Mouse (Mus musculus) urinary bladder, postnatal 14 days (tissue): ENCODE measurements around the gene Arih1.
"Not testable (repeated sequence)": the region's sequence is repeated elsewhere in the genome, so short reads cannot be mapped to it uniquely, and the experiment has no call there.

Experiments
- DNase-seq: peaks from one replicate; pipeline ENCODE4 v3.0.0; 2021; ENCODE audit warnings: low spot score

Gene Arih1

DNA sequence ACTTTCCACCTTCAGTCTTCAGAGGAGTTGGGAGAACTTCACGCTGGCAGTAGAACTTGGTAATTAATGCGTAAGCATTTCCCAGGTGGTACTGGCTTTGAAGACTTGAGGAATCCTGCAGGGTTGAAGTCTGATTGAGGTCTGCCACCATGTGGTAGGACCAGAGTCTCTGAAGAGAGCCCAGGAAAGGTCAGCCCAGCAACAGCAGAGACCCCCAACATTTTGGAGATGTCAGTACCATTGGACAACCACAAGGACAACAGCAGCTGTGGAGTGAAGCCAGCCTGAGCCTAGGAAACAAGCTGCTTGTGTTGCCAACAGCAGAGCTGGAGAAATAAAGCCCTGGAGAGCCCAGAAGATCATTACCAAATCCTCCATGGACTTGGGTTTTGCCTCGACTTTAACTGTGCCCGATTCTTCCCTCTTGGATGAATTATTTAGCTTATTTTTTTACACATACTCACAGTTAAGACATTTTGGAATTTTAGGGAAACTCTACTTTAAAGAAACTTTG, 27.4 kb downstream of the Arih1 start:
- DNase-seq = no peak

DNA sequence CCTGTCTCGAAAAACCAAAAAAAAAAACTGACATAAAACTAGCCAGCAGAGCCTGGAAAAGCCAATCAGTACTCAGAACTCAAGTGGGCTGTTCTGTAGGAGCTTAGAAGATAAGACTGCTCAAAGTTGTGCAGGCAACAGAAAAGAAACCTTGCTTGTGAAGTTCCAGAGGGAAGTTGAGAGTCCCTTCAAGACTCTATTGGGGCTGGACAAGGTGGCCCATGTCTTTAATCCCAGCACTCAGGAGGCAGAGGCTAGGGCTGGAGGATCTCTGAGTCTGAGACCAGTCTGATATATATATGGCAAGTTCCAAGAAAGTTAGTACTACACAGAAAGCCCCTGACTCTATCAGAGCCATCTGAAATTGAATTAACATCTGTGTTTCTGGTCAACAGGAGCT, 28.0 kb downstream of the Arih1 start:
- no peak for DNase-seq

DNA sequence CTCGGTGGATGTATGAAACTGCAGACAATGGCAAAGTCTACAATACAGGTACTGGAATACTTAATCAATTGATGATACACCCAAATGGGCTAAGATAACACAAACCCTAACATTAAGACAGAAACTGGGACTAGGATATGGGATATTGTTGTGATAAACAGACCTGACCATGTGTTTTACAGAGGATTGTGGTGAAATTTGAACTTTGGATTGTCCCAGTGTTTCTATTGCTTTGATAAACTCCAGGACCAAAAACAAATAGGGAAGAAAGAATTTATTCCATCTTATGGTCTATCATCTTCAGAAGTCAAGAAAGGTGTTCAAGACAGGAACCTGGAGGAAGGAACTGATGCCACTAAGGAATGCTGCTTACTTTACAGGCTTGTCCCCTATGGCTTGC, 28.7 kb downstream of the Arih1 start:
- no peak for DNase-seq

DNA sequence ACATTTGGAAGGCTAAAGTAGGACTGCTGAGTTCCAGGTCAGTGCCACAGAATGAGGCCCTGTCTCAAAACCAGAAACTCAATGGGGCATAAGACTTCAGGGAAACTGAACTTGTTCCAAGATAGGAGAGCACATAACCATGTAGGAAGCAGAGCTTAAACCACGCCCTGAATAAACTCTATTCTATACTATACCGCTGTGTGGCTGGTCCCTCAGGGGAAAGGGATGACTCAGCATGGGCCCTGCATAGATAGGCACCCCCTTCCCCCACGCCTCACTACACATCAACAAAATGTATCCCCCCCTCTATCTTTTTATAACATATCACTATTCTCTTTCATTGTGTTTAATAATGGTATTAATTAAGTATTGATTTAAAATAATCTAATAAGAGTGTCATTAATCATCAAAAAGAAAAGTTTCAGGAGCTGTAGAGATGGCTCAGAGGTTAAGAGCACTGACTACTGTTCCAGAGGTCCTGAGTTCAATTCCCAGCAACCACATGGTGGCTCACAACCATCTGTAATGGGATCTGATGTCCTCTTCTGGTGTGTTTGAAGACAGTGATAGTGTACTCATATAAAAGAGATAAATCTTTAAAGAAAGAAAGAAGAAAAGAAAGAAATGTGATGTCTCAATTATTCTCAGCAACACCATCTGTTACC, 30.9 kb downstream of the Arih1 start:
- no peak for DNase-seq

DNA sequence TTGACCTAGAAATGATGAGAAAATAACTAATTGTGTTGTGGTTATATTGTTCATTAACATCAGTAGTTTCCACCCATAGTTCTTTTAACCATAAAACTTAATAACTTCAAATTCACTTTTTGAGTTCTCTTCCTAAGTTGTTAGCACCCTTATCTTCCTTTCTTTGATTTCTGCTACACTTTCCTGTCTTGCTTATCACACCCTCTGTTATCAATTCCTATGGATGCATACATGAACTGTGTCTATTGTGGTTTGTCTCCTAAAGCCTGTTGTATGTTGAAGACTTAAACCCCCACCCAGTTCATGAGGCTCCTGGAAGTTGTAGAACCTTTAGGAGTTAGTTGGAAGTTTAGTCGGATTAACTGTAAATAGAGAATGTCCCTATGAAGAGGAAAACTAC, 52.7 kb downstream of the Arih1 start:
- no peak for DNase-seq

DNA sequence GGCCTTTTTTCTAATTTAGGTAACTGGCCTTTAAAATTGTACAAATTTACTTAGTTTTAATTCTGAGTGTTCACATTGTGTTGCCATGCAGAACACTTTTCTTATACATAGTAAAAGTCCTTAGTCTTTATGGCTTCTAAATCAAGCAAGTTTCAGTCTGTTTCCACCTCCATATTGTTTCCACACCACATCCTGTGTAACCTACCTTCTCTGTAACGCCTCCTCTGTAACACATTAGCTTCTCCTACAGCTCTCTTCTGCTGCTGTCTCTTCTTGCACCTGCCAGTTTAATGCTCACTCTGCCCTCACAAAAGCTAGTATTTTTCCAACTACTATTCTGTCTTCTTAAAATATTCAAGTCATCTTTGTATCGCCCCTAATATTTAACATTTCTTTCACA, 54.8 kb downstream of the Arih1 start:
- DNase-seq = no peak

DNA sequence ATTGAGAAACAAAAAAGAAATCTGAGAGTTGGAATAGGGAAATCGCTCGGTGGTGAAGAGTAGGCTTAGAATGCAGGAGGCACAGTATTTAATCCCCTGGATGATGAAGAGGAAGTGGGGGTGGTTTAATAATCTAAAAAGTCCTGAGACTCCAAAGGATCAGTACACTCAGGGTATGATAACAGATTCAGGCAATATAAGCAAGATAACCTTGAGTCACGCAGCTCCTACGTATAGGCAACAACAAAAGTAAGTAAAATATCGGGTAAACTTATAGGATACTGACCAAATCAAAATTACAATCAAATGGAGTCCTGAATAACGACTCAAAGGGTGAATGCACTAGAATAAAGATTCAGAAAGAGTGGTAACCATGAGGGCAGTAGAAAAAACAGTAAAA, 65.9 kb downstream of the Arih1 start:
- no peak for DNase-seq

DNA sequence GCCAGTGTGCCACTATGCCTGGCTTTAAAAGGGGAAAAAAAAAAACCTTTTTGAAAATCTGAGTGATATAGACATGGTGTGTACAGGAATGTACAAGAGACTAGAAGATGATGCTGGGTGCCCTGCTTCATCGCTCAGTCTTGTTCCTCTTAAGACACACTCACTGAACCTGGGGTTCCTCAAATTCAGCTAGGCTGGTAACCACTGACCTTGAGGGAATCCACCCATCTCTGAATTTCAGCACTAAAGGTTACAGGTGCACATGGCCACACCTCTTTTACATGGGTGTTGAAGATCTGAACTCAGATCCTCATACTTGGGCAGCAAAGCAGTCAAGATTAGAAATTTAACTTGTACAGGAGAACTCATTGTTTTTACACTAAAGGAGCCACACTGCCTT, 79.1 kb downstream of the Arih1 start:
- DNase-seq = no peak

DNA sequence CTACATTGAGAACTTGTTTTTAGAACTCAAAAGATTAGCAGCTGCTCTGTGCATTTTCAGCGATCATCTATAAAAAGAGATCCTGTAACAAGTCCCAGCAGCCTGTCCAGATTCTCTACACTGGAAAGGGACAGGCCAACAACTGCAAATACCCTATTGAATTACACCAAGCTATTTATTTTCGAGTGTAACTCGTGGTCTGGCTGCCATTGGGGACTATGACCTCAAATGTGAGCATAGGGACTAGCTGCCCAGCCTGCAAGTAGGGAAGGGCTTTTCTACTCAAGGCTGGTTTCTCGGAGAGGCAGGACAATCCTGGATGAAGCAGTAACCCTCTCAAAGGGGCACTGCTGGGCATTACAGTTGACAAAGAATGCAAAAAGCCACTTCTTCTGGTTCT, 97.3 kb downstream of the Arih1 start:
- DNase-seq = no peak

DNA sequence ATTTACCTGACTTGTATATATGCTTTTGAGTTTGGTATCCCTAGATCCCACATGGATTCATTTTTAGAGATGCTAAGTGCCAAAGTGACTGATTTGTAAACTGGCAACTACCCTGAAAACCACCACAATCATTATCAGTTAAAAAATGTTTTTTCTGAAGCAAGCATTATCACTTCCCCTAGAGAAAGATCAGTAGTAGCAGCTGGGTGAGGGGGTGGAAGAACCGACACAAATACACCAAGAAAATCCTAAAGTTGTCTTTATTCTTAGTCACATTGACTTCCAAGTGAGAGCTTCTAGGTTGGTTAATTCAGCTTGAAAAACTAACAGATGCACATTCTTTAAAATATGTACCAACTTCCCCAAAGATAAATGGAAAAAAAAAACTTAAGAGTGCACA, 98.1 kb downstream of the Arih1 start:
- DNase-seq = no peak

DNA sequence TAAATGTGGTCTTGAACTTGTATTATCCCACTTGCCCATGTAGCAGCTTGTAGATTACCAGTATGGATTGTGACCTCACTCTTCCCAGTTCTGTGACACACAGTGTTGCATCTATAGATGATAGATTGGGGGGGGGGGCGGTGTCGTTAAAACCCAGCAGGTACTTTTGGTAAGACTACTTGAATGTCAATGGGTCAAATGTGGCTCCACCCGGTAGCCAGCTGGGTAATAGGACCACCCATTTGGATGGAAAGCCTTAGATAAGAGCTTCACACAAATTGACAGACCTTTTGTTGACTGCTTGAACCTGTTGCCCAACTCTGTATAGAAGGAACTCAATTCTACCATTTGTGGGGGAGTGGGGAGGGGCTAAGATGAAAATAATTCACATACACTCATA, 99.0 kb downstream of the Arih1 start:
- DNase-seq = no peak

DNA sequence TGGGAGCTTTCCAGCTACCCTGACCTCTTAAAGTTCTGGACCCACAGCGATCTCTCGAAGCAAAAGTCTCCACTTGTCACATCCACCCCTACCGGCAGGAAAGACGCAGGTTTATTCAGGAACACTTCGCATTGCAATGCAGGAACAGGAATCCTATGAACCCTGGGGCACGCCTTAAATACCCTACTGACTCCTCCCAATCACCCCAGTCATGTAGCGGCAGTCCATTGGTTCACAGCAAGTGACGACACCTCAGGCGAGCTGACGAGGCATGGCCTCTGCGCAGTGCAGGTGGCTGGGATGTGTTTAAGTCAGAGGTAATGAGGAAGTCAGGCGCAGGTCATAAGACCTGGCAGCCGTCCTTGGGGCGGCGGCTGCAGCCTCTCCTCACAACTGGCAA, 110.8 kb downstream of the Arih1 start:
- no peak for DNase-seq

DNA sequence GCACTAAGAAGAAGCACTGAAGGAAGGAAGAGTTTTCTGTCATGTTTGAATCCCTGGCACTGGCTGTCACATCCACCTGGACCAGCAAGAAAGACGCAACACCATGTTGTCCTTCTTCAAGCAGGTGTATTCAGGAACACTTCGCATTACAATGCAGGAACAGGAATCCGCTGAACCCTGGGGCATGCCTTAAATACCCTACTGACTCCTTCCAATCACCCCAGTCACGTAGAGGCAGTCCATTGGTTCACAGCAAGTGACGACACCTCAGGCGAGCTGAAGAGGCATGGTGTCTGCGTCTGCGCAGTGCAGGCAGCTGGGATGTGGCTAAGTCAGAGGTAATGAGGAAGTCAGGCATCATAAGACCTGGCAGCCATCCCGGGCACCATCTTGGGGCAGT, 116.8 kb downstream of the Arih1 start:
- no peak for DNase-seq

DNA sequence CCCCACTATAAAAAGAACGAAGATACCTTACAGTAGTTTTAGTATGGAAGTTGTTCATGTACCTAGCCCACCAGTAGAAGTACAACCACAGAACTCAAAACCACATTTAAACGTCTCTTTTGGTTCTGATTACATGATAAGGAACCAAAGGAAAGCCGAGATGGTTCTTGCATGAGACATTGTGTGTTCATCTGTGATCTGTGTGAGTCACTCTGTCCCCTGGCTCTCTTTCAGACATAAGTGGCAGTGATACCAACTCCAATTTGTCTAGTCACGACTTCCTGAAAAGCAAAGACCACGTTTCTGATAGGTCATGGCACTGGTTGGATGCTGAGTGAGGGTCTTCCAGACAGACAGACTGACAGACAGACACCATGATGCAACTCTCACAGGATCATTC, 117.2 kb downstream of the Arih1 start:
- DNase-seq = no peak

DNA sequence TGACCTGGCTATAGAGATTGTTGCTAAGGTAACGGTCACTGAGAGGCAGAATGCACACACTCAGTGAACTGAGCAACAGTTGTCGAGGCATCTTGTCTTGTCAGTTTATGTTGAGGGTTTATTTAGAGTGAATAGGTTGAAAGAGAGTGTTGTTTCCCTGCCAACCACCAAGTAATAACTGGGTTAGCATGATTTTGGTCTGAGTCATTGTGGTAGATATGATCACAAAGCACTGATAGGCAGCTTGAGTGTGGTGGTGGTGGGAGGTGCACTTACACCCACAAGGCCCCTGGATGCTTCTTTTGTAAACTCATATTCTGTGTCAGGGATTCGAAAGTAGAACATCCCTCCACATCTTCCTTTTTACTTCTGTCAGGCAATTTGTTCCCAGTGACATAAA, 125.9 kb downstream of the Arih1 start:
- not testable (repeated sequence) for DNase-seq

DNA sequence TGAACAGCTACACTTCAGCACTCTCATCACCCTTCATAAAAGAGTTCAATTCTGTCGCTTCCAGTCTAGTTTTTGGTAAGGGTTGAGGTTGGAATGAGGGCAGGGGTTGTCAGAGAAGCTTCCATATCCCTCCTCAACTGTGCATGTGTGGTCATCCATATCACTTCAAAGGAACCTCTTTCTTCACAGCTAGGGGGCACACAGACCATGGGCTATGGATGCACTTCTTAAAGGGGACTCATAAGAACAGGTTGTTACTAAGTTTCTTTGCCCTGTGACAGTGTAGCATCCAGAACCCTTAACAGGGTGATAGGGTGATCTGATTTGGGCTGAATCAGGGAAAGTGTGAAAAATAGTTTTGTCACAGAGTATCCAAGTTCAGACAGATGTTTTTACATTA, 128.4 kb downstream of the Arih1 start:
- not testable (repeated sequence) for DNase-seq

DNA sequence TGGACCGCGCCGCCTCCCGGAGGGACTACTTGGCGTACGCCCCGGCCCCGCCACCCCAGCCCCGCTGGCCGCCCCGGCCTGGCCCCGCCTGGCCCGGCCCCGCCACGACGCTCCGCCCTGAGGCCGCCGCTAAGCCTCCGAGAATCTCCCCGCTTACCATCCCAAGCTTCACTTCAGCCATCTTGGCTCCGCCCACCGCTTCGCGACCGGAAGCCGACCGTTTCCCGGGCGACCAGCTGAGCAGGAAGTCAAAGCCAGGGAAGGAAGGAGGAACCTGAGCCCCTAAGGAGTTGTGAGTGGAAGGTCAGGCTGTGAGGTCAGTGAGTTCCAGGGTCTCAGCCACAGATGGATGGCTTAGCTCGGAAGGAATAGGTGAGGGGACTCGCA, 133.2 kb downstream of the Arih1 start, which contains the start of gene Bbs4:
TSS of gene Bbs4 (minus strand) at position 256 of the 387 bp plus-strand sequence.
- DNase-seq = peak; percentile 96

DNA sequence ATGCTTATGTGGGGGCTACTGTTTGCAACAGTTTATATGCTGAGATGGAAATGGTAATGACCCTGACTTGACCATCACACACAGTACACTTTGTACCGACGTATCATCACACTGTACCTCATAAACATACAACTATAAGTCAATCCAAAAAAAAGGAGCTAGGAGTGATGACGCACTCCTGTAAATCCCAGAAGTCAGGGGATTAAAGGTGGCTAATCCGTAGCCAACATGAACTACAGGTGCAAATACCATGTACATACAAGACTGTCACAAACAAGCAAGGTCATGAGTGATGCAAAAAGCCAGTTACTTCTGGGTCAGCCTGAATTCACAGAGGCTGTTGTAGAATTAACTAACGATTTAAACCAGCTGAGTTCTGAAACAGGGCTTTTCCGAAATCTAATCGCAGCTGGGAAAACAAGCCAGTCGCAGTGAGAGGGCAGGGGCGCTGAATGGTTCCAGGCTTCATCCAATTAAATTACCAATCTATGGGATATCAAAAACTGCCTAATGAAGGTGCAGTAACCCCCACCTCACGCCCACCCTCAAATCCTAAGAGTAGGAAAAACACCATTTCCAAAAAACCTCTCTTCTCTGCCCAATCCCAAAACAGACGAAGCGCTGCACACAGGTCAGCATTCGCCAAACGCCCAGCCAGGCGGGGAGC, 133.7 kb downstream of the Arih1 start:
- DNase-seq = no peak

DNA sequence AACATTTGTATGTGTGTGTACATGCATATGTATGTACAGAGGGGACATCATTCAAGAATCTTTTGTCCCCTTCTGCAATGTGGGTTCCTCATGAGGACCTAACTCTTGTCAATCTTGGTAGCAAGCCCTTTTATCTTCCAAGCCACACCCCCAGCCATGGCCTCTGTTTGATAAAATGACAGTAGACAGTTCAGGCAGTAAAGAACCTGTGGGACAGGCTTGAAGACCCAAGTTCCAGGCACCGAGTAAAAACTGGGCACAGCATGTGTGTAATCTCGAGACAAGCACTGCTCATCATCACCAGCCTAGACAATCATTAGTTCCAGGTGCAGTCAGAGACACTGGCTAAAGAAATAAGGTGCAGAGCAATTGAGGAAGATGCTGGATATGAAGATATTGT, 140.2 kb downstream of the Arih1 start:
- no peak for DNase-seq

DNA sequence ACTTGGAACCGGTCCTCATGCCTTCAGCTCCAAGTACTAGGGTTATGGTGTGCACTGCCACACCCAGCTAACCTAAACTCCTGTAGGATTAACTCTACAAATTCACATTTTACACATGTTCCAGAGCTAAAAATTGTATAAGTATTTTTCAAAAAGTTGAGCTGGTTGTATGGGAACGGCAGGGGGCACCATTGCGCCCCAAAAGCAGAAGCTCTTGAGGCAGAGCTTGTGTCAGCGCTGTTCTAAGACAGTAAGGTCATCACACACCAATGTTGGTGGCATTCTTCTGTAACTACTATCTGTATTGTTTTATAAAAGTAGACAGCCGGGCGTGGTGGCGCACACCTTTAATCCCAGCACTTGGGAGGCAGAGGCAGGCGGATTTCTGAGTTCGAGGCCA, 146.4 kb downstream of the Arih1 start:
- no peak for DNase-seq

DNA sequence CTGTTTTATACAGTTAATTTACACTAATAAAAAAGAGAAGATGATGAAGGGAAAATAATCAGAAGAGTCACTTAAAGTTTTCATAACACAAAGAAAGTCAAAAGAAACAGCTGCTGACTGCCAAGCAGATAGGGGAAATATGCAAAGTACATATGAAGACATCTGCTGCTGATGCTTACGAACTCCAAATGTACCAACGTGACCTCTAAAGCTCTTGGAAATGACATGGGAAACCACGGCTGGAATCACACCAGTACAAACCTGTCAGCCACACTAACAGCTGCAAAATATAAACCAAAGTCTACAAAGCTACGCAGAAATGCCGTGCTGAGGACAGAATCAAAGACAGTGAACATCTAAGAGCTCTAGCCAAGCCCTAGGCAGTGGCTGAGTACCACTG, 147.3 kb downstream of the Arih1 start:
- DNase-seq = no peak

DNA sequence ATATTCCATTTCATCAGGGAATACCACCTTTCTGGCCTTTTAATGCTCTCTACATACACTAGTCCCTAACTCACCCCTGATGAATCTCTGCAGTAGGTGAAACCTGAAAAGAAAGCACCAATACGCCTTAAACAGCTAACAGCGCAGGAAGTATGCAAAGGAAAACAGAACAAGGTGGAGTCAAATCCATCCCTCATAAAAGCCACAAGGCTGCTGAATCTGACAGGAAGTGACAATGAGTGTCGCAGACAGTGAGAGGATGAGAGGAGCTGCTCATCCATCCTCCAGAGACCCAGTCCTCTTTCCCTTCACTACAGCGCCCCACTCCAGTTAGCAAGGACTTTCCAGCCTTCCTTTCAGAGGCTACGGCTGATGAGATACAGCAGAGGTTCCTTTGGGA, 148.0 kb downstream of the Arih1 start:
- no peak for DNase-seq
